Mouse (Mus musculus) embryo, embryonic 11.5 days (tissue): Measurements from ENCODE around the gene Mmachc.
"Not testable (repeated sequence)": the region's sequence is repeated elsewhere in the genome, so short reads cannot be mapped to it uniquely, and the experiment has no call there.

ENCODE experiments used
- DNase-seq: peaks from one replicate; pipeline ENCODE4 v3.0.0-alpha.2; 2012; ENCODE audit warnings: low read depth, low spot score

Mmachc gene

DNA sequence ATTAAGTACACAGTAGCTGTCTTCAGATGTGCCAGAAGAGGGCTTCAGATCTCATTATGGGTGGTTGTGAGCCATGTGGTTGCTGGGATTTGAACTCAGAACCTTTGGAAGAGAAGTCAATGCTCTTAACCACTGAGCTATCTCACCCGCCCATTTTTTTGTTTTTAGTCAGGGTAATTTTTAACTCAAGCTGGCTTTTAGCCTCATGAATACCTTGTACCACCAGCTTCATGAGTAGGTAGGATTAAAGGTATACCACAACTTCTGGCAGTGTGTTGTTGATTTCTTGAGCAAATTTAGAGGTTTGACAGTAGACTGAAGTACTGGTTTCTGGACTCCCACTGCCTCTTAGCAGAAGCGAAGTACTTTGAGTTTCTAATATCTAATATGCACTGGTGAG is 16.1 kb downstream of the Mmachc start:
- DNase-seq = no peak

DNA sequence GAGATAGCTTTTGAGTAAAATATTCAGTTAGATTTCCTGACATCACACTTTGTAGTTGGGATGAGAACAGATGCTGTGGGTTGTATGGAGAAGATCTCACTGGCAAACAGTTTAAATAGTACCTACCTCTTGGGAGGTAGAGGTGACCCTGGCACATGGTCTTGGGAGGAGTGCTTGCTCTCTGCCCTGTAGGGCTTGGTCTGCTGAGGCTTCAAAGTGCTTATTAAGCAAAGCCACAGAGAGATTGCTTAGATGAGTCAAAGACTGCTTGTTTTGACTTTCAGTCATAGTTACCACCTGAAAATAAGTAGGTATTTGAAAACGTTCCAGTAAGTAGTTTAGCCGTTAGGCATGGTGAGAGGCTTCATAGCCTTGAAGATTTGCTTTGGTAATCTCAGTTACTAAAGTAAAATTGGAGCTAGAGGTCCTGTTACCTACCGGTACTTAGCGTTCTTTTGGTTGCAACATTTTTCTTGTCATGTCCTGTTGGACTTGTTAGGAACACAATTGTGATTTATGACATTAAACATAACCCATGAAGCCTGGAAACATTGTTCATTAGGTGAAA is 18.8 kb downstream of the Mmachc start:
- DNase-seq = no peak

DNA sequence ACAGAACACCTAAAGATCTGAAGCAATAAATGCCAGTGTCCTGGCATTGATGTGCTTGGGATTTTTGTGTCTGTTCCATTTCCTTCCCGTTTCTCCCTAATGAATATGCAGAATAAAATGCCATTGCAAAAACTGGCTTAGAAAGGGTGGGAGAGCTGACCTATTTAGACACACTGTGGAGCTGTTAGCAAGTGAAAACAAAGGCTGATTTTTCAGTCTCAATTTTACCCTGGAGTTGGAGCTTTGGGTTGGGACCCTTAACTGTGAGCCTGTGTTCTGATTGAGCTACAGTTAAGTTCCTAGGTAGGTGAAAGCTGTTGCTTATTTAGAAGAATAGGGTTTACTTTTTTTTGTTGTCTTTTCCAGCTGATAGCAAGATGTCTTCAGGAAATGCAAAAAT is 21.2 kb downstream of the Mmachc start:
- no peak for DNase-seq

DNA sequence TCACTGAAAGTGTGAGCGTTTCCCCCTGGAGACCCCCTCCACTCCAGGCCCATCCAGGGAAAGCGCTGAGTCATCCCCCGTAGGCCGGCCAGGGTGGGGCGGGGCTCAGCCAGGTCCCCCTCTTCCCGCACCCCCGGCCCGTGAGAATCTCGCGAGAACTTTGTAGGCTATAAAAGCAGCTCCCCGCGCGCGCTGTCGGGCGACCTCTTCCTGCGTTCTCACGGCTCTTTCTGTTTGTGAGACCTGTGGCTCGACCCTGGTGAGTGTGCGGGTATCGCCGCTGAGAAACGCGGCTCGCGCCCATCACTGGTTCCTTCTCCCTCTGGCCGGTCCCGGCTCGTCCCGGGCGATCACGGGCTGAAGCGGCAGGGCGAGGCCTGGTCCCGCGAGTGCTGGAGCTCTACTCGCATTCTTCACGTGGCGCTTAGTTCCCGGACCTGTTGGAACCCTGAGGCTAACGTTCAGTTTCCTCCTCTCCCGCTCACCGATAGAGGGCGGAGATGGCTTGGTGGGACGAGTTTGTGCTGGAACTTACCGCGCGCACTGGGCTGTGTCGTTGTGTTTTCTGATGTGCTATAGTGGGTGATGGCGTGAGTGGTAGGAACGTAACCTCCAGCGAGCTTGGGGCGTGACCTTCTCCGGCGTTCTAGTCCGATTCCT is 22.7 kb downstream of the Mmachc start, which contains the start of gene Prdx1:
Gene Prdx1, plus strand, starts transcription at position 143 of the 660 bp plus-strand sequence.
- DNase-seq = peak; percentile 90

DNA sequence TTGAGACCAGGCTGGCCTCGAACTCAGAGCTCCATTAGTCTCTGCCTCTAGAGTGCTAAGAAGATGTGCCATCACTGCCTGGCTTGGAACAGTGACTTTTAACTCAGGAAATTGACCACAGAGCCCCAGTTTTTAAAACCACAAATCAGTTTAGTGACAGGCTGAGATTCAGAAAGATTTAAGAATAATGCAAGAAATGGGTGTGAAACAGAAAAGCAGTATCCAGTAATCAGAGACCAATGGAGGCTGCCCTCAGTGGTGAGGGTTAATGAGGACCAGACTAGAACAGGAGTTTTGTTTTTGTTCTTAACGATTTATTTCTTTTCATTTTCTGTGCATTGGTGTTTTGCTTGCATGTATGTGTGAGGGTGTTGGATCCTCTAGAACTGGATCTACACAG is 23.5 kb downstream of the Mmachc start:
- DNase-seq = no peak

DNA sequence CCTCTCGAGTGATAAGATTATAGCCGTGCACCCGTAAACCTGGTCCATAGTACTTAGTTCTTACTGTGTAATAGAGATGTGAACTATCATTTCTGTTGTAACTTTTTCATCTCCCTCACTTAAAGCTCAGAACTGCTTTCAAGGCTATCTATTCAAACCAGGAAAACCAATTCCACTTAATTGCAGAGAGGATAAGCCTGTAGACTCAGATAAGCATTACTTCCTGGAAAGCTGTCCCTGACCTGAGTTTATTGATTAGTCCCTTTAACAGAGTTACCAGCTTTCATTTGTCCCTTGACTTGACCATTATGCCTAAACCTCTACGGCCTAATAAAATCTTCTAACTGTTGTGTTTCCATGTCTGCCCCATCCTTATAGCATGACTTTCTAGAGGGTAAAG is 24.2 kb downstream of the Mmachc start:
- DNase-seq = no peak

DNA sequence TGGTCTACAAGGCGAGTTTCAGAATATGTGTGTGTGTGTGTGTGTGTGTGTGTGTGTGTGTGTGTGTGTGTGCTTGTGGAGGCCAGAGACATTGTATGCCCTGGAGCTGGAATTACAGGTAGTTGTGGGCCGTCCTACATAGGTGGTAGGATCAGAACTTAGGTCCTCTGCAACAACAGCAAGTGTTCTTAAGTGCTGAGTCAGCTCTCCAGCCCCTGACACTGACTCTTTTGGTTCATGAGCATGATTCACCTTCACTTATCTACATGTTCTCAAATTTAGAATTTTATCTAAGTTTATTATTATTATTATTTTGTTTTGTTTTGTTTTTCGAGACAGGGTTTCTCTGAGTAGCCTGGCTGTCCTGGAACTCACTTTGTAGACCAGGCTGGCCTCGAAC is 27.7 kb downstream of the Mmachc start:
- not testable (repeated sequence) for DNase-seq

DNA sequence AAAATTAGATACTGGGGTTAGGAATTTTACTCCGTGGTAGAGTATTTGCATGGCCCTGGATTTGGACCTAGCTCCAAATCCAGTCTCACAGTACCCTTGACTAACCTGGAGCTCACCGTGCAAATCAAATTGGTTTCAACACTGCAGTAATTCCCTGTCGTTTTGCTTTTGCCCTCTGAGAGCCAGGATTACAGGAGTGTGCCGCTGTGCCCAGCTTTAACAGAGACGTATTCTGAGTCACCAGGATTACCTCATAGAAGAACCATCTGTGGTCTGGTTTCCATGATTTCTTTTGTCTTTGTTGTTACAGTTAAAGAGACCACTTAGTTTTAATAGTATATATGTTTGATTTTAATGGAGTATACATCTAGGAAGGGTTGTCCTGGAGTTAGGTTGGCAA is 29.1 kb downstream of the Mmachc start:
- no peak for DNase-seq

DNA sequence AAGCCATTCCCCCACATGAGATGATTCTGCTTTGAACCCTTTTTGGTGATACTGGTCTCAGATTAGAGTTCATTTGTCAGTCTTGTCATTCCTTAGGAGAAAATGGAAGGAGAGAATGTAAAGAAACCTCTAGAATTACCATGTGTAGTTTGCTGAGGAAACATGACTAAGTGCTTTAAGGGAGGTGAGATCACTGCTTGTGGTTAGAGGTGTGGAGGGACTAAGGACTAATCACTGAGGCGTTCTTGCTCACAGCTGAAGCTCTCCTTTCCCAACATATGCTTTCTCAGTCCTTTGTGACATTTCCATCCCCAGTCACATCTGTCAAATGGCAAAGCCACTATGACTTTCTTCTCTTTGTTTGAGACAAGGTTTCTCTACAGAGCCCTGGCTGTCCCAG is 30.4 kb downstream of the Mmachc start:
- DNase-seq = no peak

DNA sequence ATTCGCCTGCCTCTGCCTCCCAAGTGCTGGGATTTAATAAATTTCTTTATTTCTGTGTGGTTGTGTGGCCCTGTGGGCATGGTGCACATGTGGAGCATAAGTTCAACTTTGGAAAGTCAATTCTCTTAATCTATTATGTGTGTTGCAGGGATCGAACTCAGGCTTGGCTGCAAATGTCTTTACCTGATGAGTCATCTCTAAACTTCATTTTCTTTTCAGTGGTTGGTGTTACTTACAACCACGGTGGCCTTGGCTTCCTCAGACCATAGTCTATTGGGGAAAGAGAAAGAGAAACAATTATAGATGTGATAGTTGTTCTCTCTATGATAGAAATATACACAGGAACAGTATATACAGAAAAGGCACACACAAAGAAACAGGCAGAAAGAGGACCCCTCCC is 32.2 kb downstream of the Mmachc start:
- DNase-seq = no peak

DNA sequence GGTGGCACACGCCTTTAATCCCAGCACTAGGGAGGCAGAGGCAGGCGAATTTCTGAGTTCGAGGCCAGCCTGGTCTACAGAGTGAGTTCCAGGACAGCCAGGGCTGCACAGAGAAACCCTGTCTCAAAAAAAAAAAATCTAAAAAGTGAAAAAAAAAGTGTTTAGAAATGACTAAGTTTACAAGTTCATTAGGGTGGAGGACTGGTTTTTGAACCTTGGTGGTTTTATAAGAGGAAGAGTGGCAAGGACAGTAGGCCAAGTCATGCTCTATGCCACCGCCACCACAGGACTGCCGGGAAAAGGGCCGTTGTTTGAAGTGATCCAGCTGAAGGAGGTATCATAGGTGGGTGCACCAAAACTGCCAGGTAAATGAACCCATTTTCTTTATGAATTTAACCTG is 33.4 kb downstream of the Mmachc start:
- DNase-seq = not testable (repeated sequence)

DNA sequence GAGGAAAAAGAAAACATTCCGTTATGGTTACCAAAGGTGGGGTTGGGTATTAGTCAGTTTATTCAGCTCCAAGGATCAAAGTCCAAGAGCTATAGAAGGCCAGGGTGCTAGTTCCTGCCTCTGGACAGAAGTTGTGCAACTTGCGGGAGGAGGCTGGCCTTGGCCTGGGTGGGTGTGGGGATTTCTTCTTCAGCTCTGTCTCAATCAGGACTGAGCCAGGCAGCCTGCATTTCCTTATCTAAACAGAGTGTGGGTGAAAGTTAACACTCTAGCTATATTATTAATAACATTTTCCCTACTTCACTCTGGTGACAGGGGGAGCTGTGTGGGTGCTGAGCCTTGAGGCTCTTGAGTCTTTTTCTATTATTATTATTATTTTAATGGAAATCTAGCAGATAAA is 35.4 kb downstream of the Mmachc start:
- DNase-seq = no peak

DNA sequence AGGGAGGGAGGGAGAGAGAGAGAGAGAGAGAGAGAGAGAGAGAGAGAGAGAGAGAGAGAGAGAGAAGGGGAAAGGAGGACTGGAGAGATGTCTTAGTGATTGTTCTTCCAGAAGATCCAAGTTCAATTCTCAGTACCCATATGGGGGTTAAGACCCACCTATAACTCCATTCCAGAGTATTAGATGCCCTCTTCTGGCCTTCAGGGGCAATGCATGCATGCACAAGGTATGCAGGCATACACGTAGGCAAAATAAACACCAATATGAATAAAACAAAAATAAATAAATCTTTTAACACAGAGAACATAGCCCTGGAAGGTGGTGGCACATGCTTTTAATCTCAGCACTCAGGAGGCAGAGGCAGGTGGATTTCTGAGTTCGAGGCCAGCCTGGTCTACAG is 38.9 kb downstream of the Mmachc start:
- DNase-seq = no peak

DNA sequence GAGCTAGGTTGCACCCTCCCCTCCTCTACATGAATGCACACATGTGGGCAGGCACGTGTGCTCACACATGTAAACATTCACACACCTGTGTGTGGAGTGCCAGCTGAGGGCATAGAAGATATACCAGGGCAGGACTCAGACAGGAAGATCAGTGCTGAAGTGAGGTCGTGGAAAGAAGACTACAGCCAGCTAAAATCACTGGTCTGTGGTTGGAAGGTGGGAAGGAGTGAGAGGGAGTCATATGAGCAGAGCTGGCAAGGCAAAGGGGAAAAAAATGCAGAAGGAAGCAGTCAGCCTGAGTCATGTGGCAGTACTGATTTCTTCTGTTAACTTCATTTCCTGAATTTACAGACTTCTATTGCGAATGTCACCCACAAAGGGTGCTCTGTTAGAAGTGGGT is 40.1 kb downstream of the Mmachc start:
- no peak for DNase-seq

DNA sequence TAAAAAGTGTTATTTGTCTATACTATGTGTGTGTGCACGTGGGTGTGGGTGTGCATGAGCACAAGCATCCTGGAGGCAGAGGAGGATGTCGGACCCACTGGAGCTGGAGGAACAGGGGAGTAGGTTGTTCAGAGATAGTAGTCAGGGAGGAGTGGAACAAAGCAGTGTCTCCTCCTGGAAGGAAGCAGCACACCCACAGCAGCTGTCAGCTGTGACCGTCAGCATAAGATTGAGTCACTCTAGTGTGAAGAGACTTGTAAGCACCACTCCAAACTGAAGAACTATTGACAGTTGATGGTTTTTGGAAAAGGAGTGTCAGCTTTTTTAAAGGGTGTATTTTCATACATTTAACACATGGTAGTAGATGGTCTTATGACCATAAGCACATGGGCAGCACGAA is 41.6 kb downstream of the Mmachc start:
- DNase-seq = no peak

DNA sequence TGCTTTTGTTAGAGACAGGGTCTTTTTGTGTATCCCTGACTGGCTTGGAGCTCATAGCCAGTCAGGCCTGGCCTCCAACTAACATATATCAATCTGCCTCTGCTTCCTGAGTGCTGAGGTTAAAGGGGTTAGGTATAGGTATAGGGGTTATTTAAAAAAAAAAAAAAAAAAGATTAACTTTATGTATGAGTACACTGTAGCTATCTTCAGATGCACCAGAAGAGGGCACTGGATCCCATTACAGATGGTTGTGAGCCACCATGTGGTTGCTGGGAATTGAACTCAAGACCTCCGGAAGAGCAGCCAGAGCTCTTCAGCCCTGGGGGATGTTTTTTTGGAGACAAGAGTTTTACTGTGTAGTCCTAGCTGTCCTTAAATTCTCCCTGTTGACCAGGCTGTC is 46.2 kb downstream of the Mmachc start:
- no peak for DNase-seq

DNA sequence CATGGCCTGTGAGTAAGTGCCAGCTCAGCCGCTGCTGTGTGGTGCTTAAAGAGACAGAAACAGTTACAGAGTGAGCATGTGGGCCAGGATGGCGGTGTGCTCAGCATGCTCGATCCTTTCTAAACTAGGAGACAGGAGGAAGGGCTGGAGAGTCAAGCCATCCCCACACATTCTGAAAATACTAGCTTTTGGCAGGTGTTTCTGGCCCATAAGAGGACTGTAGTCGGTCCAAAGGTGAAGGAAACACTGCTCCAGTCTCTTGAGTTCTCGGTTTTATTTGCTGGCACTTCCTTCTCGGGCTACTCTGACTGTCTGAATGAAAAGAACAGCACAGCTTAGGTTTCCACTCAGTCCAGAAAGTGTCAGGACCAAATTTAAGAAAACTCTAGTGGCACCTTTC is 47.4 kb downstream of the Mmachc start:
- no peak for DNase-seq

DNA sequence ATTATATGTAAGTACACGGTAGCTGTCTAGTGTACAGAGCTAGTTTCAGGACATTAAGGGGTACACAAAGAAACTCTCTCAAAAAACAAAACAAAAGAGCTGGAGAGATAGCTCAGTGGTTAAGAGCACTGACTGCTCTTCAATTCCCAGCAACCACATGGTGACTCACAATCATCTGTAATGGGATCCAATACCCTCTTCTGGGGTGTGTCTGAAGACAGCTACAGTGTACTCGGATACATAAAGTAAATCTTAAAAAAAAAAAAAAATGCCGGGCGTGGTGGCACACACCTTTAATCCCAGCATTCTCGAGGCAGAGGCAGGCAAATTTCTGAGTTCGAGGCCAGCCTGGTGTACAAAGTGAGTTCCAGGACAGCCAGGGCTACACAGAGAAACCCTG is 48.3 kb downstream of the Mmachc start:
- DNase-seq = not testable (repeated sequence)

DNA sequence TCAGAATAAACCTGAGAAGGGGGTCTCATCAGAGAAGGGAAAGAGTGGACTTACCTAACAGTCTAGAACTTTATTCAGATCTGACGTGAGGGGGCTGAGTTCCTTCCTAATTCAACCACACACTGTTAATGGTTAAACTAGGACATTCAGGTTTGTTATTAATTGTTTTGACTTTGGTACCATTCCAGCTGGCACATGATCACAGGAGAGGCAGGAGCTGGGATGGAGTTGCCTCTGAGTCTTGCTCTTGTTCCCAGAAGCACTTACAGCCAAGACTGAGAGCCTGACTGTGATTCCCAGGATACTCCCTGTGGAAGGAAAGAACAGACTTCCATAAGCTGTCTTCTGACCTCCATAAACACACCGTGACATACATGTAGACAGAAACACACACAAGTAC is 48.7 kb downstream of the Mmachc start:
- DNase-seq = no peak

DNA sequence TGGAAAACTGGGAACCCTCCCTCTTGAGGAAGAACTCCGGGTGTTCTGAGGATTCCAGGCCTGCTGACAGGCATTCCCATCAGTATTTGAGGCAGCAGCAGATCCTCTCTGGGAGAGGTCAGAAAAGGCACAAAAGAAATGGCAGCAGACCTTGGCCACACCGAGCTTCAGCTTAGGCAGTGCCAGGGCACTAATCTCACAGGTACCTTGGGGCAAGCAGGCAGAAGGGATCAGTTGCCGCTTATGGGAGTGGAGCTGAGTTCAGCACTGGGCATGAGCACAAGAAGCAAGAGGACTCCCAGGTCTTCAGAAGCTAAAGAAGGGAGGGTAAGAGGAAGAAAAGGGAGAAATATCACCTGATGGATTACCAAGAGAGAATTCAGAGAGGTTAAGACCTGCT is 50.2 kb downstream of the Mmachc start:
- DNase-seq = no peak

DNA sequence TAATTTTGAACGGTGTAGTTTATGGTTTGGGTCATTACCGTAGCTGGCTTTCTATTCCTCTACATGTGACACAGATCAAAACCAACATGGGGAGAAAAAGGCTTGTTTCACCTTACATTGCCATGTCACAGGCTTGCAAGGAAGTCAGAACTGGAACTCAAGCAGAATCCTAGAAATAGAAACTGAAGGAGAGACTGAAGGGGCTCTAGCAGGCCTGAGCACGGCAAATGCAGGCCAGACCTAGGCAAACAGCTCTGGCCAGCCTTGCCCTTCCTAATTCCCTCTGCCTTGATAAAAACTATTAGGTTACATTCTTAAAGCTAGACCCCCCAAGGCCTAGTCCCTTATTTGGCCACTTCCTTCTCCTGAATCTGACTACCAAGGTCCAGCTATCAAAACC is 52.5 kb downstream of the Mmachc start:
- no peak for DNase-seq

DNA sequence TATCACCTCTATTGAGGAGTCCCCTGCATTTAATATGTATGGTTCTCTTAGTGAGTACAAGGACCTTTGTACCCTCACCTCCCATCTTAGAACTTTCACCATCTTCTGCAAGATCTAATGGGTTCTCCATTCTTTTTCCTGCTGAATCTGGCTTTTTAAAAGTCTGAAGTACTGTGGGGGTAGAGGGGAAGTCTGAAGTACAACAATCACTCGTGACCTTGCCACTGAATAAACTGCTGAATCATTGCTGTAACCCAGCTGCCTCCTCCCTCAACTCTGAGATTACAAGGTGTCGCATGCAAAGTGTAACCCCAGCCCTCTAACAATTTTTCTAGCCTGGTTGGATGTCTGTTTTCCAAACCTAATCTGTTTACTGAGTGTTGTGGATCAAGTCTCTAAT is 53.1 kb downstream of the Mmachc start:
- DNase-seq = no peak

DNA sequence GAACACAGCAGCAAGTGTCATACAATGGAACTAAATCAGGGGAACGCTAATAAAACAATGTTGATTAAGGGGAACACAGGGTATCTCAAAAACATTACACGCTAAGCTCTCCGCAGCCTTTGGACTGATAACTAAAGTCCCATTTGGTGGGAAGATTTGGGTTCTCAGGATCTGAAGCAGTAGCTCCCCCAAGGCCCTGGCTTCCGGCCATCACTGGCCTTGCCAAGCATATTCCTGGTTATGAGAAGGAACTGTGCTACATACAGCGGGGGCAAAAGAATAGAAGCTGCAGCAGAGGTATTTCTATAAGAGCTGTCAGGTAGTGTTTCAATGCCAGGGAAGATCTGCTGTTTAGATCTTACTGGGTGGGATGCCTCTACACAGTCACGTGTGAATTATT is 55.0 kb downstream of the Mmachc start:
- DNase-seq = no peak
